Mouse (Mus musculus) embryonic fibroblast, embryonic 13.5 days (primary cell): ENCODE measurements around the gene Prrc2c.

Experiments
- CTCF ChIP-seq: IDR thresholded peaks from 2 replicates; pipeline ENCODE4 v1.5.1; 2011; ENCODE audit warnings: mild to moderate bottlenecking, control low read depth, low read length, moderate library complexity, borderline replicate concordance; ENCODE audit not compliant: insufficient read depth
- POLR2A ChIP-seq: IDR thresholded peaks from 2 replicates; pipeline ENCODE4 v1.6.1; 2011; ENCODE audit warnings: low read depth, mild to moderate bottlenecking, control low read depth, low read length, moderate library complexity

DNA sequence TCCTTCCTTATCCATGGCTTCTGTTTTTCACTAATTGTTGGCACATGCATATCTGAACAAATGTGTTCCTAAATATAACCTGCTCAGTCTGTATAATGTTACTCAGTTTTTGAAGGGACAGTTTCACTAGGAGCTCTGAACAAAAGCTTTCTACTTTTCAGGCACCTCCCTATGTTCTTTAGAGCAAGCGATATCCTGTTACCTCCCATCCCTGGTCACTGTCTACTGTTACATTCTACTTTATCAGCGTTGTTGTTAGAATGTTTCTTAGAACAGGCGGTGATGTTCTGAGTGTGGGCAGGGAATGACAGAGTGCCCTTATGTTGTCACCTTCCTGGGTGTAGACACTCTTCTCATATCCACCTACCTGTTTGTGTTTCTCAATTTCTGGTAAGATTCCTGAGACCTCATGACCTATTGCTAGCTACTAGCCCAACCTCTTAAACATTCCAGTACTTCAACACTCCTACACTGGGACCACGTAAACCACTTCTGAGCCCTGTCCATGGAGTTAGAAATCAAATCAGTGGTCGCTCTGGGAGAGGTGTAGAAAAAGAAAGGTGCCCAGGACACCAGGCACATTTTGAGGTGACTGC is 37.7 kb upstream of the Prrc2c start:
- TF ChIP-seq CTCF (no peak), POLR2A (no peak)
